Mouse (Mus musculus) liver, adult 2 months (tissue): ENCODE data around the gene Irak2. TPM values are rescaled to one million over a fixed set of nuclear protein-coding genes. Genes with fewer than 3 reads are reported as not detected.
"Not testable (repeated sequence)": the region's sequence is repeated elsewhere in the genome, so short reads cannot be mapped to it uniquely, and the experiment has no call there.

Source experiments
- DNase-seq: peaks from one replicate; pipeline ENCODE4 v3.0.0-alpha.2; 2011; ENCODE audit warnings: low read depth, low spot score; ENCODE audit errors: extremely low read depth
- H3K27ac ChIP-seq: fragments of 200-500 bp; replicated peaks from 2 replicates; pipeline ENCODE4 v1.5.1; 2012; ENCODE audit warnings: low read depth, mild to moderate bottlenecking, control low read depth, inconsistent platforms, low read length; ENCODE audit not compliant: insufficient read depth
- H3K27me3 ChIP-seq: fragments of 200-500 bp; 2 replicates; pipeline ENCODE4 v1.6.1; 2012; ENCODE audit warnings: mild to moderate bottlenecking, moderate library complexity, low read length, inconsistent platforms; ENCODE audit not compliant: control insufficient read depth, insufficient read depth
- H3K36me3 ChIP-seq: fragments of 200-500 bp; 2 replicates; pipeline ENCODE4 v1.6.1; 2012; ENCODE audit warnings: low read length, inconsistent platforms; ENCODE audit not compliant: control insufficient read depth, insufficient read depth
- H3K4me1 ChIP-seq: fragments of 200-500 bp; 2 replicates; pipeline ENCODE4 v1.6.1; 2011; ENCODE audit warnings: low read length; ENCODE audit not compliant: control insufficient read depth, insufficient read depth
- H3K4me3 ChIP-seq: fragments of 200-500 bp; 2 replicates; pipeline ENCODE4 v1.5.1; 2011; ENCODE audit warnings: low read depth, mild to moderate bottlenecking, control low read depth, low read length, moderate library complexity; ENCODE audit not compliant: insufficient read depth
- H3K79me2 ChIP-seq: fragments of 200-500 bp; 2 replicates; pipeline ENCODE4 v1.6.1; 2012; ENCODE audit warnings: inconsistent platforms, mild to moderate bottlenecking, low read length, moderate library complexity; ENCODE audit not compliant: control insufficient read depth, insufficient read depth
- H3K9ac ChIP-seq: fragments of 200-500 bp; 2 replicates; pipeline ENCODE4 v1.6.1; 2012; ENCODE audit warnings: low read depth, mild to moderate bottlenecking, control low read depth, inconsistent platforms, low read length
- CTCF ChIP-seq: fragments of 200-500 bp; IDR thresholded peaks from 2 replicates; pipeline ENCODE4 v1.5.1; 2011; ENCODE audit warnings: low read depth, low read length, control low read depth
- POLR2A ChIP-seq: fragments of 200-500 bp; IDR thresholded peaks from 2 replicates; pipeline ENCODE4 v1.6.1; 2011; ENCODE audit warnings: low read length, control low read depth; ENCODE audit not compliant: insufficient read depth; ENCODE audit errors: extremely low read depth
- WGBS: fragments of 180-500 bp; shearing (Covaris S2); methylation state at CpG from one replicate; pipeline ENCODE4 v1.1.7; 2018; 5-methylcytosine and 5-hydroxymethylcytosine counted together
- polyA plus RNA-seq: library from polyadenylated mRNA; depleted of rRNA; stranded (reverse); fragments of >200 nt; gene quantifications from 2 replicates; pipeline ENCODE4 v1.2.3, GENCODE M21; 2012
- total RNA-seq: library from RNA; depleted of rRNA; stranded (reverse); fragments of >200 nt; gene quantifications from 2 replicates; pipeline ENCODE4 v1.2.3, GENCODE M21; 2014

The Irak2 gene
- total and polyA plus RNA-seq, 2 experiments = 18.2 to 30.8 TPM

- peak; percentile 65 for DNase-seq
- 81% methylated on average over 8 of the region's 8 CpGs for WGBS
- Histone ChIP-seq H3K36me3 (no peaks in the 10 kb centered on the region), H3K4me1 (peaks cover 38% of the 10 kb centered on the region), H3K79me2 (peaks cover 13% of the 10 kb centered on the region; the same call in 1 of the 2 replicates), H3K27ac (peak overlapping the region; percentile 42; the same call in 1 of the 2 replicates), H3K9ac (no peak overlapping the region), H3K4me3 (no peak overlapping the region), H3K27me3 (no peaks in the 10 kb centered on the region)
- TF ChIP-seq POLR2A = no peak
- TF ChIP-seq CTCF = 0 out of 2 replicates have a peak, but pooled peaks have one; percentile 16
Observed at GRCm38 (mm10) chr6:113662964-113663700, 24.9 kb downstream of the Irak2 start.

GRCm38 (mm10) chr6:113664305-113664704 is 26.0 kb downstream of the Irak2 start:
- Histone ChIP-seq H3K79me2 (peaks cover 14% of the 10 kb centered on the region; the same call in 1 of the 2 replicates), H3K4me3 (no peak overlapping the region), H3K36me3 (no peaks in the 10 kb centered on the region), H3K27me3 (no peaks in the 10 kb centered on the region), H3K4me1 (peaks cover 34% of the 10 kb centered on the region), H3K27ac (no peak overlapping the region), H3K9ac (no peak overlapping the region)
- DNase-seq = no peak
- TF ChIP-seq POLR2A = no peak
- TF ChIP-seq CTCF = no peak
- WGBS = 90% methylated on average over 7 of the region's 7 CpGs

DNA sequence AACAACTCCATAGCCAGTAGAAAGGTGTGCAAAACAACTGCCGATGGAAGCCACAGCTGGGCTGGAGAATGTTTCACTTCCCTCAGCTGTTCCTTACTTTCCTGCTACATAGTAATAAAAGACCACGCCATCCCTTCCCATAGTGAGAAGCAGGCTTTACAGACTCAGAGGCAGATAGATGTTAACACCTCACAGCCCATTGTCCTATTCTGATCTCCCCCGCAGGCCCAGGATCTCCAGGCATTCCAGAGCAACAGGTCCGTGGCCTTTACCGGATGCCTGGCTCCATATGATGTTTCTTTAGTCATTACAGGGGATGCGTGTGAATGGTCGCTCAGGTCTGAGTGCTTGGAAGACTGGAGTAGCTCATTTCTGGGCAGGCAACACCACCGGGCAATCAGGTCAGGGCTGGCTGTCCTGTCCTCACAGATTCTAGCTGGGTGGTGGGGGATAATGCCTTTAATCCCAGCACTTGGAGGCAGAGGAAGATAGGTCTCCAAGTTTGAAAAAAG is 29.4 kb downstream of the Irak2 start:
- no peak overlapping the region for H3K4me3 ChIP-seq
- 78% methylated on average over 8 of the region's 8 CpGs for WGBS
- no peaks in the 10 kb centered on the region for H3K27me3 ChIP-seq
- no peak for DNase-seq
- H3K27ac ChIP-seq = peak overlapping the region; percentile 36; the same call in 1 of the 2 replicates
- H3K9ac ChIP-seq = no peak overlapping the region
- H3K36me3 ChIP-seq = peaks cover 10% of the 10 kb centered on the region; the same call in 1 of the 2 replicates
- H3K4me1 ChIP-seq = peaks cover 22% of the 10 kb centered on the region
- TF ChIP-seq POLR2A (no peak), CTCF (no peak)
- H3K79me2 ChIP-seq = peaks cover 11% of the 10 kb centered on the region; the same call in 1 of the 2 replicates

GRCm38 (mm10) chr6:113668287-113669154 is 30.3 kb downstream of the Irak2 start:
- Histone ChIP-seq H3K27me3 (no peaks in the 10 kb centered on the region), H3K27ac (peak overlapping the region; percentile 63), H3K9ac (peak overlapping the region; percentile 46), H3K4me3 (no peak overlapping the region; the same call in 1 of the 2 replicates), H3K79me2 (peaks cover 4% of the 10 kb centered on the region; the same call in 1 of the 2 replicates), H3K4me1 (peaks cover 21% of the 10 kb centered on the region), H3K36me3 (peaks cover 18% of the 10 kb centered on the region)
- TF ChIP-seq CTCF (no peak), POLR2A (no peak)
- WGBS = 1% methylated on average over 15 of the region's 15 CpGs
- peak; percentile 92 for DNase-seq

- DNase-seq = peak; percentile 53
- no peak overlapping the region for H3K4me3 ChIP-seq
- TF ChIP-seq CTCF = no peak
- no peak for TF ChIP-seq POLR2A
- 0 out of 2 replicates have a peak, but pooled peaks cover 2% of the 10 kb centered on the region for H3K79me2 ChIP-seq
- no peak overlapping the region for H3K27ac ChIP-seq
- peaks cover 24% of the 10 kb centered on the region for H3K36me3 ChIP-seq
- no peak overlapping the region for H3K9ac ChIP-seq
- no peaks in the 10 kb centered on the region for H3K27me3 ChIP-seq
- H3K4me1 ChIP-seq = peaks cover 21% of the 10 kb centered on the region
- 36% methylated on average over 7 of the region's 7 CpGs for WGBS
Observed at GRCm38 (mm10) chr6:113669821-113670220, 31.6 kb downstream of the Irak2 start.

- DNase-seq, H3K27ac ChIP-seq, H3K79me2 ChIP-seq, H3K27me3 ChIP-seq, H3K9ac ChIP-seq, H3K4me3 ChIP-seq: not testable (repeated sequence)
- Histone ChIP-seq H3K4me1 (peaks cover 21% of the 10 kb centered on the region), H3K36me3 (peaks cover 24% of the 10 kb centered on the region)
- WGBS = 97% methylated on average over 1 of the region's 1 CpGs
Observed at GRCm38 (mm10) chr6:113672029-113672428, 33.8 kb downstream of the Irak2 start.
